Mouse (Mus musculus) midbrain, embryonic 11.5 days (tissue): ENCODE measurements around the gene Fndc11. TPM values are rescaled to one million over a fixed set of nuclear protein-coding genes. Genes with fewer than 3 reads are reported as not detected.

Experiments used
- polyA plus RNA-seq: library from polyadenylated mRNA; unstranded; fragments of >200 nt; fragmentation: Nextera tagmentation; extraction: Ambion mirVana; gene quantifications from 2 replicates; pipeline ENCODE4 v1.2.1, GENCODE M21; 2014

Fndc11 gene
- polyA plus RNA-seq, 1 experiment from 2014 or later = 0.15 TPM

Other genes with a start within 250 kb of the Fndc11 start
- gene Col20a1, start 233.5 kb upstream of the Fndc11 start, polyA plus RNA-seq = 0.18 and 0.26 TPM in 2 replicates
- 41.2 and 44.2 TPM in 2 replicates for gene Chrna4, start 176.5 kb upstream of the Fndc11 start, polyA plus RNA-seq
- gene Kcnq2, start 84.7 kb upstream of the Fndc11 start, polyA plus RNA-seq = 8.7 and 8.8 TPM in 2 replicates
- gene Eef1a2, start 63.0 kb upstream of the Fndc11 start, polyA plus RNA-seq = 0.87 and 0.94 TPM in 2 replicates
- 414 and 426 TPM in 2 replicates for gene Ppdpf, start 32.8 kb upstream of the Fndc11 start, polyA plus RNA-seq
- not detected in 2 replicates for gene Ptk6, start 17.2 kb upstream of the Fndc11 start, polyA plus RNA-seq
- 0.14 TPM in 1 of 2 replicates, not detected in the other for gene Srms, start 6.8 kb upstream of the Fndc11 start, polyA plus RNA-seq
- 0.44 and 0.56 TPM in 2 replicates for gene Helz2, start 22.0 kb downstream of the Fndc11 start, polyA plus RNA-seq
- 18.9 and 19.7 TPM in 2 replicates for gene Gmeb2, start 68.0 kb downstream of the Fndc11 start, polyA plus RNA-seq
- gene Stmn3, start 94.5 kb downstream of the Fndc11 start, polyA plus RNA-seq = 357 and 359 TPM in 2 replicates
- 50.8 and 57.8 TPM in 2 replicates for gene Rtel1, start 99.7 kb downstream of the Fndc11 start, polyA plus RNA-seq
- 34.5 and 36.8 TPM in 2 replicates for gene Zgpat, start 144.9 kb downstream of the Fndc11 start, polyA plus RNA-seq
- 54.2 and 60.9 TPM in 2 replicates for gene Arfrp1, start 145.4 kb downstream of the Fndc11 start, polyA plus RNA-seq
- 19.7 TPM in 2 replicates for gene Lime1, start 160.1 kb downstream of the Fndc11 start, polyA plus RNA-seq
- gene Zbtb46, start 239.4 kb downstream of the Fndc11 start, polyA plus RNA-seq = 16.2 and 16.5 TPM in 2 replicates